Mouse (Mus musculus) small intestine, adult 2 months (tissue): Measurements from ENCODE around the gene Rapgef4.

ENCODE experiments used
- CTCF ChIP-seq: fragments of 200-500 bp; IDR thresholded peaks from 2 replicates; pipeline ENCODE4 v1.5.1; 2012; ENCODE audit warnings: low read depth, mild to moderate bottlenecking, control low read depth, inconsistent platforms, low read length, moderate library complexity, mixed read lengths; ENCODE audit not compliant: insufficient replicate concordance, insufficient read length; ENCODE audit errors: extremely low read depth
- POLR2A ChIP-seq: fragments of 200-500 bp; IDR thresholded peaks from 2 replicates; pipeline ENCODE4 v1.6.1; 2012; ENCODE audit warnings: low read depth, mild to moderate bottlenecking, control low read depth, inconsistent platforms, low read length, moderate library complexity

DNA sequence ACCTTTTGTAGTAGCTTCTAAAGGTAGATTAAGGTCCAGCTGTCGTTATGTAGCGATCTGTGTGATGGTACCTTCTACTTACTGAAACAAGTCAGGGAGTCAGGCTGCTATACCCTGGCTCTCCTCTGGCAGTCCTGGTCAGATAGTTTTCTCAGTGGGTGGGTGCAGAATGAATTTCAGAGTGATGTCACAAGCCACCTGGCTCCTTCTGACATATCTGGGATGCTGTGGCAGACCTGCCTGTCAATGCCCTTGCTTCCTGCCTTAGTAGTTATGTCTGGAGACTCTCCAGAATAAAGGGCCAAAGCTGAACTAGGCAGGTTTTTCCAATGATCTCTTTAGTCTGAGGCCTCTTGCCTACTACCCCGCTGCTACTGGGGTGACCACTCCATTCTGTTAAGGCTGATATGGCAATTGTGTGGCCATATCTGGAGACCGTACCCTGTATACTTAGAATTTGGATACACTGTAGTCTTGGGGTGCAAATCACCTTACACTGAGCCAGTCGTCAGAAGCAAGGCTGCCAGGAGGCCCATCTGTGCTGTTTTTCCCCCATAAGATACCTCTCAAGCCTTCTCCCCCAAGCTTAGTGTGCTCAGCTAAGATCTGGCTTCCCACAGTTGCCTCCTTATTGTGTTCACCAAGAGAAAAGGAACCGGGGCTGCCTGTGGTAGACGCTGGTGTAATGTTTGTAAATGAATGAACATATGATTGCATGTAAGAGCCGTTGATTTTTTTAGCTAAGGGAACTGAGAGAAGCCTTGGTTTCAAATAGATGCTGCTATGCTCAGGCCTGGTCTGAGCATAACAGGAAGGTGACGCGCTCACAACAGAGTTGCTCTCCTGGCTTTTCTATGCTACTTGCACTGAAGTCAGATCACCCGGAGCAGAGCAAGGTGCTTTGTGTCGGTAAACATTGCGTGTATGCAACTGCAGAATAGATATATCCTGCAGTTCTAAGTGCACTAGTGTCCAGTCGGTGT, 159.1 kb downstream of the Rapgef4 start:
- TF ChIP-seq CTCF (no peak), POLR2A (no peak)
